Mouse (Mus musculus) brain, adult 2 months (tissue): ENCODE results near the gene Foxn1.

Experiments
- DNase-seq: peaks from one replicate; pipeline ENCODE4 v3.0.0; 2011; ENCODE audit warnings: low read depth, low spot score

The Foxn1 gene

DNA sequence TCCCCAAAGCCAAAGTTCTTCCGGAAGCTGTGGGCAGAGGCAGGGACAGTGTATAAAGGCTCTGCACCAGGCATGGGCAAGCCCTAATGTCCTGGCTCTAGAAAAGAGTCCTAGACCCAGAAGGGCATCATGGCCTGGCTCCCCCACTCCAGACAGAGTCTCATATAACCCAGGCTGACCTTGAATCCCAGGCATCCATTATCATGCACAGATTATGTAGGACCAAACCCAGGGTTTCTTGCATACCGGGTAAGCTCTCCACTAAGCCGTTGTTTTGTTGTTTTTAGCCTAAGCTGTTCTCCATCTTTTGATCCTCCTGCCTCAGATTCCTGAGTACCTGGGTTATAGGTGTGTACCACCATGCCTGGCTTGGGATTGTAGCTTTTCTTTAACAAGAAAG is 14.6 kb upstream of the Foxn1 start:
- no peak for DNase-seq

- DNase-seq = peak; percentile 78
Measured at GRCm38 (mm10) chr11:78399680-78400079, 13.3 kb upstream of the Foxn1 start.

DNA sequence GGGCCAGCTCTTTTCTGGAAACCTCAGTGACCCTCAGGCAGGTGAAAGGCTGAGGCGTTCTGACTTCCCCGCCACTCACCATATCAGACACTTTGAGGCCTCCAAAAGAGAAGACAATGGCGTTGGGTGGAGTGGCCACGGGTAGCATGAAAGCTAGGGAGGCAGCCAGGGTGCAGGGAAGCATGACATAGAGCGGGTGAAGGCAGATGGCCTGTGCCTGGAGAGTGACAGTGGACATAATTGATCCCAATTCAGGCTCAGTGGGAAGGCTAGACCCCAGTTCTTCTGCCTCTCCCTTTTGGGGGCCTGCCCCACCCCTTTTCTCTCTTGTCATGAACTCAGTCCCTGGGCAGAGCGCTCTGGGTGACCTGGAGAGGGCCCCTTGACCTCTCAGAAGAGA is 11.9 kb upstream of the Foxn1 start:
- DNase-seq = no peak

DNA sequence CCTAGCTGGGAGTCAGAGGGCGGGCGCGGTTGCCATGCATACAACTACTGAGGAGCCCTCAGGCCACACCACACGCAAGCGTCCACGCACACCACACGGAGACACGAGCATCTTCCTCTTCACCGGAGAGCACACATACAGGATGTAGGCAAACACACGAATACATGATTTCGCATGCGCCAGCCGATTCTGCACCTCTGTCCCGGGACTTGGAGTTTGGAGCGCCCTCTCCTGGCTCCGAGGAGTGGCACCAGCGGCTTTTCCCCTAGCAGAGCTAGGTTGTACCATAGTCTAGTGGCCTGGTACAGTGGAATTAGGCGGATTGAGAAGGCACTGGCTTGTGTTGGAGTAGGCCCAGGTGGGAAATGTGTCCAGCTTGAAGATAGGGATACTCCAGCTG is 11.0 kb upstream of the Foxn1 start:
- DNase-seq = peak; percentile 61

DNA sequence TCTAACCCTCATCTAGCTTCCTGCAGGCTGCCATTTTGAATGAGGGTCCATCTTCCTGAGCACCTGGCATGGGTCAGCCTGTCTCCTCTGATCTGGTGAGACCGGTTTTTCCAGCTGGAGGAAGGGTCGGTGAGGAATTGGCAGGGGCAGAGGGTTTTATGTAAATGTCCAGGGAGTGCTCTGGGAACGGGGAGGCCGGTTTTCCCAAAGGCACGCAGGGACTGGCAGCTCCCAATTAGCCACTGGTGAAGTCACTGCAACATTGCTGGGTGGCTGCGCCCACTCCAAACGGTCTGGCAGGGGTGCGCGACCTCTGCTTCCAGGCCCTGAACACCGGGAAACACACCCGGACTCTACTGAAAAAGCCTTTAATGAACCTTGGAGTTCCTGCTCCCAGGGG is 10.6 kb upstream of the Foxn1 start:
- DNase-seq = no peak

- DNase-seq = no peak
Measured at GRCm38 (mm10) chr11:78392728-78393127, 6.4 kb upstream of the Foxn1 start.

DNA sequence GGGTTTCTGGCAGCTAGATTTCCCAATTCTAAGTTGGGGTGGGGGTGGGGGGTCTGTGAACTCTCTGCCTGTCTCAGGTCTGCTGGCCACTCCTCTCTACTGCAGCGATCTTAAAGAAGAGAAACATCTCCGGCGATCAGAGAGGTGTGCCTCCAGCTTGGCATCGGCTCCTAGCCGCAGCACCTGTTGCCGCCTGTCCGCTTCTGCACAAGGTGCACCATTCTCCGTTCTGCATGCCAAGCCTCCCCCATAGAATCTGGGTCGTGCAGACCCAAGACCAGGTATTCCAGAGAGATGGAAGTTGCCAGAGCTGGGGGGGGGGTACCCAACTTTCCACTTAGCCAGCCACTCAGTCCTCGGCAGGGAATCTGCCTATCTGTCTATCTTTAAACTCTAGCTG is 582 bp downstream of the Foxn1 start:
- DNase-seq = no peak

GRCm38 (mm10) chr11:78382701-78383100 is 3.7 kb downstream of the Foxn1 start:
- DNase-seq = peak; percentile 71

DNA sequence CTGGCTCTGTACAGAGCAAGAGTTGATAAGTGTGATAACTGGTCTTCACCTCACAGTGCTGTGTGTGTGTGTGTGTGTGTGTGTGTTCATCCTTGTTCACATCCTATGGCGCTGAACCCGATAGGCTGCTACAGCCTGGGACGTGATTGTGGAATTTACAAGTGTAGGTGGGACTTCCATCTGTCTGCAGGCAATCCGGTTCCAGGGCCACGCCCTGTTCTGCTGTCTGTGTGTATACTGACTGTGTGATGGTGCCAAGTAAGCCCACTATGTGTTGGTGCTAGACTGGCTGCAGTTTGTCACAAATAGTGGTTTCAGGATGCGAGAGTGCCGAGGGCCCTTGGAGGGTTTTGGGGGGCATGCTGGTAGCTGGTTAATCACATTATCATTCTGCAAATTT is 4.1 kb downstream of the Foxn1 start:
- DNase-seq = peak; percentile 22

DNA sequence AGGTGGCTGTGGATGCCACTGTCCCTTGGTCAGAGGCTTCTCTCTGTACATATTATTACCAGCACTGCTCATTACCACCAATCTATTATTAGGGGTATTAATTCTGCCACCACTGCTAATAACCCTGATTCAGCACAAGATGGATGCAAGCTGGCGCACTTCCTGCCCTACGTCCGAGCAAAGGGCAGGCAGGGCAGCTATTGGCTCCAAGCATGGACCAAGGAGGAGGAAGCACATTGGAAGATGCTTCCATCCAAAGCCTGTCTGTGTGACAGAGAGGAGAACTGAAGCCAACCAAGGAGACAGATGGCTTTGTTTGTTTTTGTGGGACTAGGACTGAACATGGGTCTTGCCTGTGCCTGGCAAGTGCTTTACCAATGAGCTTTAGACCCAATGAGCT is 5.4 kb downstream of the Foxn1 start:
- DNase-seq = peak; percentile 12

- DNase-seq = no peak
Measured at GRCm38 (mm10) chr11:78380351-78380750, 6.0 kb downstream of the Foxn1 start.

- DNase-seq = no peak
Measured at GRCm38 (mm10) chr11:78377549-78378159, 8.7 kb downstream of the Foxn1 start.

DNA sequence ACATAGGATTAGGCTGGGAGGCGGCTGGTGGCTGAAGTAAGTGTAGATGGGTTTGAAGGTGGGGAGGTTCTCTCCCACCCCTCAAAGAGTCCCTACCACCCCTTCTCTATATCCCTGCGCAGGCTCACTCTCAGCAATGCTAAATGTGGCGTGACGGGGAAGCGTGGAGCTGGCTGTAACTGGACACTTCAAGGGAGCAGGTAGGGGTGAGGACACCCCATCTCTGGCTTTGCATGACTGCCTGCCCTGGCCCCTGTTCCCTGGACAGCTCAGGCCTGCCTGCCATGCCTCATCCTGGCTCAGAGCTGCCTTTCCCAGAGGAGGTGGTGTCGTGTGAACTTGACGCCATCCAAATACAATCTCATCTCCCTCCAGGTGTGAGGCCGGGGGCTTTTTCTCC is 12.2 kb downstream of the Foxn1 start:
- no peak for DNase-seq

- DNase-seq = no peak
Measured at GRCm38 (mm10) chr11:78372610-78373009, 13.7 kb downstream of the Foxn1 start.

DNA sequence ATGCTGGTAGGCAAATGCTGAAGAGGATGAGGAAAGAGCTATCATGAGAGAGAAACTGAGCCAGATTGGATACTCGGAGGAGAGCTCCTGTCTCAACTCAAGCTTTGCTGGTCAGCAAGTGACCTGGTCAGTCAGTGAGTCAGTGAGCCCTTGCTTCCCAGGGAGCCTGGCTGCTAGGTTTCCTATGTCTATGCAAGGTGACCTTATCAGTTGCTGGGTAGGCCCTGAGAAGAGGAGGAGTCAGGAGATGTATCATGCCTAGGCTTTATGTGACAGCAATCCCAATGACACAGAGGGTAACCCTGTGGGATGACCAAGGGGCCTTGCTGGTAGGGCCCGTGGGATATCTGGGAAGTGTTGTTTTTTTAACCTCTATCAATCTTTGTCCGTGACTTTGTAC is 14.2 kb downstream of the Foxn1 start:
- no peak for DNase-seq

DNA sequence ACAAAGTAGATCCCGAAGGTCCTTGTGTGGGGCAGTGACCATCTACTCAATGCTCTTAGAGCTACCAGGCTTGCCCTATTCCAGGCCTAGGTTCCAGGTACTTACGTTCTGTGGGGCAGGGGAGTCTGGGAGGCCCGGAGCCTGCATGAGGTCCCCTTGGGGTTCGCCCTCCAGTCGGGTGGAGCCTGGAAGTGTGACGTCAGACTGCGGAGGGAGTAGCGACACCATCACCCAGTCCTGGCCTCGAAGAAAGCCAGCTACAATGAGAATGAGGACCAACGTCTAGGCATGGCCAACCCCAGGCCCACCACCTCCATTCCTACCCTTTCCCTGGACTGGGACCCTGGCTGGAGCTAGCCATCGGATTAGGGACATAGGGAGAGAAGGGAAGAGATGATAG is 14.6 kb downstream of the Foxn1 start:
- DNase-seq = no peak

DNA sequence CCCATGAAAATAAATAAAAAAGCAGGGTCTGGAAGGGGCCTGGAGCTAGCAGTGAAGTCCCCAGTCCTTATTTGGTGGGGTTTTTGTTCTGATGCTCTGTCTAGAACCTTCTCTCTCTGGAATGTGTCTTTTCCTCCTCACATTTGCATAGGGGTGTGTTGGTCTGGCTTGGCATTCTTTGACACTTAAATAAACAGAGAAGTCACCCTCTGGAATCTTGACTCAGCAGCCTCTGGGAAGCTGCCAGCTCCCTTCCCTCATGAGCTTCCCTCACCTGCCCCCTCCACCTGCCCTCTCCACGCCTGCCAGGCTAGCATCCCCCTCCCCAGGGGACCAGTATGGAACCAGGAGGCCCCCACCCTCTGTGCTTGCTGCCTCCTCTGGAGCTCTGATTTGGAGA is 16.0 kb downstream of the Foxn1 start:
- no peak for DNase-seq

GRCm38 (mm10) chr11:78367456-78368225 is 18.7 kb downstream of the Foxn1 start:
- no peak for DNase-seq

DNA sequence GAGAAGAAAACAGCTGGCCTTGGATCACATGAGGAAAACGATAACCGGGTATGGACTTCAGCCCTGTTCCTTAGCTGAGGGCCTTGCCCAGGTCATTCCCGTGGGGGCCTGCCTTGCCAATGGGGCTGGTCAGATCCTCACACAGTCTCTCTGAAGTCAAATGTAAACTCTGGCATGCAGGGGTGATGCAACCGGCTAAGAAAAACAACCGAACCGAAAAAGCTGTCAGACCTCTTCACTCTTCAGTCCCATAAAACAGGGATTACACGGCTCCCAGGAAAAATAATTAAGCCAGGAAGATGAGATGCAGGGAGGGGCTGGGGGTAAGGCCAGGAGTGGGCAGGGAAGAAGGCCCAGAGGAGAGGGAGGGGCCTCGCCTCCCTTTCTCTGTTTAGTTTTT is 22.3 kb downstream of the Foxn1 start:
- no peak for DNase-seq

DNA sequence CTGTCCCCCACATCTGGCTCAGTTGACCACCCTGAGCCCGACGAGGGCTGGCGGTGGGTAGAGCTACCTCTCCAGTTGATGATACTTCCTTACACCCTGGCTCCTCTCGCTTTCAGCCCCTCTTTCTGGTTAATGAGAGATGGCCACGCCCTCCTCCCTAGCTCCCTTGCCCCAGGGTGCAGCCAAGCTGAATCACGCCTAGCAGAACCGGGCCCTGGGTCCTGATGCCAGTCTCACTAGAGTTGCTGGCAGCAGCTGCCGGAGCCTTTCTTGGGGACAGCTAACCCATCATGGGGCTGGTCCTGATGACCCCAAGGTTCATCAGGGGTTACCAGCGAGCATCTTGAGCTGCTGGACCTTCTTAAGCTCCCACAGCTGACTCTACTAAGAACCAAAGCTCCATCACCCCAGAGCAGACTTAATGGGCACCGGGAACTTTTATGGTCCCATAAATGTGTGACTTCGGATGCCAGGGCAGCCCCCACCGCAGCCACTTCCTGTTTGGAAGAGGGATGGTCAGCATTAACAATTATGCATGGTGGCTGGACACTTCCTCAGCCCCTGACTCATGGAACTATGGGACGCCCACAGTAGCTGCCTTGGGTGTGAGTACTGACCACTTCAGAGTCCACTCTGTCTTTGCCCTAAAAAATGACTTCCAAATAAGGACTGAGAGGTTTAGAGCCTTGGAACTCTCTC is 22.9 kb downstream of the Foxn1 start:
- DNase-seq = no peak

- no peak for DNase-seq
Measured at GRCm38 (mm10) chr11:78360789-78361131, 25.6 kb downstream of the Foxn1 start.

DNA sequence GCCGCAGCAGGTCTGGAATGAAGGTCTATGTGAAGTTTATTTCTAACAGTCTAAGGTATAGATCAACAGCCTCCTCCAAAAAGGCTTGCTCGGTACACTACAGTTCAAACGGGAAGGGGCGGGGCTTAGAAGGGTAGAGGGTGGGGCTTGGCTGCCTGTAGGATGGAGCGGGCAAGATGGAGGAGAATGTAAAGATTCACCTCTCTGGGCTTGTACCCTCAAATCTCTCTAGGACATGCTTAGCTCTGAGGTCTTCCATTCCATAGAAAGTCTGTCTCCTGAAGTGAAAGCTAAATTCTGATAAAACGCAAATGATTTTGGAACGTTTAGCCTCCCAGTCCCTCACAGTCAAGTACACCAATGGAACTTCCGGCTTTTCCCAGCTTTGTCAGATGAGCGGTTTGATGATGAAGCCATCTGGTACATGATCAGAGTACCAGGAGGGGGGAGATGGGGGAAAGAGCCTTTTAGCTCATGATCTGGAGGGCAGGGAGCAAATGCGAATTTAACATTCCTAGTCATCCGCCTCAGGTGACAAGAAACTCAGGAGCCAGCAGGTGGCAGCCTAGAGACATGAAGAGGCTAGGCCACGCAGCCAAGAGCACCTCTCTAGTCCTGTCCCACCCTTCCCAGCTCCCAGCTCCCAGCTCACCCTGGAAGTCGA is 26.1 kb downstream of the Foxn1 start:
- peak; percentile 89 for DNase-seq
